Mouse (Mus musculus): Measurements from ENCODE around the gene Ankrd17. TPM values are rescaled to one million over a fixed set of nuclear protein-coding genes. Genes with fewer than 3 reads are reported as not detected.

The Ankrd17 gene
- polyA plus RNA-seq, 1 experiment from 2014 or later = 79.5 TPM

DNA sequence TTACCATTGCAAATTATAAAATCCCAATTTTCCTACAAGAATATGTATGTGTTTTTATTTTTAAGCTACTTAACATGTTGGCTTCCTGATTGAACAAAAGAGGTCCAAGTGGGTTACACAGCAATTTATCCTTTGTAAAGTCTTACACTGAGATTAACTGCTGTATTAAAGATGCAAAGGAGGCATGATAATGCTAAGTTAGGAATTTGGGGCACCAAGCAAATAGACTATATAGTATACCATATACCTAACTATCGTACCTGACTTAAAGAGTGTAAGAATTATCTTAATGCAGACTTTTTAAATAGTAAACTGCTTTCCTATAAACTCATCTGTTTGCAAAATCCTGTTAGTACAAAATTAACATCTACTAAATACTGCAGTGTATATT lies 26.4 kb downstream of the Ankrd17 start:
- CTCF ChIA-PET = interaction anchor here (0.6 to 6.9 kb wide), 6 partner anchors 11 to 32 kb away, joined by 3 to 41 read pairs (median 3); no protein-coding TSS in a partner anchor
- no peak for DNase-seq (ENCODE audit: low read depth, low spot score)
- in situ Hi-C loops (cut with MboI; ENCODE audit: low pct_unique_long_range_greater_than_20kb) = no loop called here
- POLR2A ChIA-PET = interaction anchor here (0.6 kb wide), 1 partner anchor 32 kb away, joined by 9 read pairs; no protein-coding TSS in a partner anchor
- TF ChIP-seq CTCF (IDR thresholded peaks at IDR 0.05) = no peak
- H3K27me3 ChIP-seq = no peaks in the 10 kb centered on the region
- ATAC-seq = peak; percentile 23

DNA sequence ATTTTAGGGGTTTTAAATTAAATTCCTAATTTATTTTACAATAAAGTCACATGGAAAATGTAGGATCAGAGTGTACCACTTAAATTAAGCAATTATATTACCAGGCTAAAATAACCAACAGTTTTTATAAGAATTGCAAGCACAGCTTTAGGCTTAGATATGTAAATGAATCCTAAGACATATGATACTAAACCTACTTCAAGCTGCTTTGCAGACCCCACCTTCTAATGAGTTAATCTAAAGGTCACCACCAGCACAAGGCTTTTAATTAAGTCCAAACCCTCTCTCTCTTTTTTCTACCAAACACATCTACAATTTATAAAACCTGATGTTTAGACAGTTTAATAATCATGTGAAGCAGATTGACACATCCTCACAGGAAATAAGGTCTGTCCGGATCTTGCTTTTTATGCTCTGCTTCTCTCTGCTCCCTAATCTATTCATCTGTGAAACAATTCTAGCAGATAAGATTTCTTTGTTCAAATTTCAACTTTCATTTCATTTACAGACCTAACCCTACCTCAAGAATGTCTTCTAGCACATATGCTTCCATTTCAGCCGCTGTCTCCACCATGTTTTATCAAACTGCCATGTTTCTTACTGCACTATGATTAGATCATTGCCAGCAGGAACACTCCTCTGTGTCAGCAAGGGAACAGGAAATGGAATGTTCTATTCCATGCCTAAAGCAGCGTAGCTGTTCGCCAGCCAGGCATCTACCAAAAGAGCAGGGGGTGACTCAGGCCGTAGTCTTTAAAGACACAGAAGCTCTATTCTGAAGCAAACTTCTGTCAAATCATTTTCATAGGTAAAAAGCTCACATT lies 27.0 kb downstream of the Ankrd17 start:
- DNase-seq (ENCODE audit: low read depth, low spot score) = peak; percentile 50
- no peaks in the 10 kb centered on the region for H3K27me3 ChIP-seq
- in situ Hi-C loops (cut with MboI; ENCODE audit: low pct_unique_long_range_greater_than_20kb) = no loop called here
- ChIA-PET POLR2A (interaction anchor here (0.6 kb wide), 1 partner anchor 31 kb away, joined by 9 read pairs; no protein-coding TSS in a partner anchor), CTCF (interaction anchor here (0.6 to 6.9 kb wide), 6 partner anchors 10 to 32 kb away, joined by 3 to 41 read pairs (median 3); no protein-coding TSS in a partner anchor)
- peak; percentile 100 for ATAC-seq
- TF ChIP-seq CTCF (IDR thresholded peaks at IDR 0.05) = no peak

- DNase-seq (ENCODE audit: low read depth, low spot score) (no peak), ATAC-seq (no peak)
- no peaks in the 10 kb centered on the region for H3K27me3 ChIP-seq
- TF ChIP-seq CTCF (IDR thresholded peaks at IDR 0.05) = no peak
- ChIA-PET CTCF (interaction anchor here (1.5 kb wide), 1 partner anchor 31 kb away, joined by 3 read pairs; no protein-coding TSS in a partner anchor), POLR2A (no interaction called here)
- in situ Hi-C loops (cut with MboI; ENCODE audit: low pct_unique_long_range_greater_than_20kb) = no loop called here
Measured at GRCm38 (mm10) chr5:90338177-90339091, 27.9 kb downstream of the Ankrd17 start.

DNA sequence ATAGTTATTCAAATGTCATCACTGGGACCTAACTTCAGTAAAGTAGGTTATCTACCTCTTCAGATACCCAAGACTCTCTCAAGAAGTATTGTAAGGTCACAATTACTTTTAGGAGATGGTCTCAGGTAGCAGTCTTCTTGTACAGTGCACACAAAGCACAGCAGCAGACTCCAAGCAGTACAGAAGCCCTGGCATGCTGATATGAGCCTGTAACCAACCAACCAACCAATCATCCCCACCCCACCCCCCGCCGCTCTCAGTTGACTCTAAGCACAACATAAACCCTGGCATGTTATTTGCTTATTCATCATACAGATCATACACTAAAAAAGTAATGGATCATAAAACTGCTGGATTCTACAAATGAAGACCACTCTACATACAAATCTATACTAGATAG lies 33.9 kb downstream of the Ankrd17 start:
- H3K27me3 ChIP-seq = no peaks in the 10 kb centered on the region
- ATAC-seq (no peak), DNase-seq (ENCODE audit: low read depth, low spot score) (no peak)
- in situ Hi-C loops (cut with MboI; ENCODE audit: low pct_unique_long_range_greater_than_20kb) = no loop called here
- CTCF ChIA-PET = interaction anchor here (1.2 kb wide), 1 partner anchor 14 kb away, joined by 3 read pairs; no protein-coding TSS in a partner anchor
- no peak for TF ChIP-seq CTCF (IDR thresholded peaks at IDR 0.05)
- POLR2A ChIA-PET = no interaction called here

DNA sequence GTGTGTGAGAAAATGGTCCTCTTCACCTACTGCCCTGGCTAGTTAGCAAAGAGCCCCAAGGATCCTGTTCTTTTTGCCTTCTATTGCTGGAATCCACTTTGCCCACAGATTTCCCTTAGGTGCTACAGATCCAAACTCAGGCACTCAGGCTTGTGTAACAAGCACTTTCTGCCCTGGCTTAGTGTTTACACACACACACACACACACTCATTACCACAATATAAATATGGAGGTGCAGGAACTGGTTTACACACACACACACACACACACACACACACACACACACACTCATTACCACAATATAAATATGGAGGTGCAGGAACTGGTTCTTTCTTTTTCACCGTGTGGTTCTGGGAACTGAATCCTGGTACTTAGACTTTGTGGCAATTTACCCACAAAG lies 35.3 kb downstream of the Ankrd17 start:
- TF ChIP-seq CTCF (IDR thresholded peaks at IDR 0.05) = no peak
- ATAC-seq = no peak
- DNase-seq (ENCODE audit: low read depth, low spot score) = no peak
- CTCF ChIA-PET = interaction anchor here (1.2 to 1.4 kb wide), 2 partner anchors 16 to 33 kb away, joined by 3 read pairs; no protein-coding TSS in a partner anchor
- in situ Hi-C loops (cut with MboI; ENCODE audit: low pct_unique_long_range_greater_than_20kb) = no loop called here
- H3K27me3 ChIP-seq = no peaks in the 10 kb centered on the region
- POLR2A ChIA-PET = no interaction called here

DNA sequence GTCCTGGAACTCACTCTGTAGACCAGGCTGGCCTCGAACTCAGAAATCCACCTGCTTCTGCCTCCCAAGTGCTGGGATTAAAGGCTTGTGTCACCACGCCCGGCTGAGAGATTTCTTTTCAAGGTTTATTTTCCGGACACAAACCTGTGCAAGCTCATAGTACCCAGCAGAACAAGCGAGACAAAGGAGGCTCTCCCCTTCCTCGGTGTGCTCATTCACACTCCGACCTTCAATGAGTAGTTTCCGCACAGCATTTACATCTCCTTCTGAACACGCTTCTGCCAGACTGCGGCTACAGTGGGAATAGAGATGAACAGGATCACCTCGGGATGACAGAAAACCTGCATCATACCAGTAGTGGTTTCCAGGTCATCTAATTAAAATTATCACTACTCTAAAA lies 68.0 kb downstream of the Ankrd17 start:
- DNase-seq (ENCODE audit: low read depth, low spot score) (no peak), ATAC-seq (no peak)
- CTCF ChIA-PET = no interaction called here
- POLR2A ChIA-PET = no interaction called here
- H3K27me3 ChIP-seq = no peaks in the 10 kb centered on the region
- in situ Hi-C loops (cut with MboI; ENCODE audit: low pct_unique_long_range_greater_than_20kb) = no loop called here
- TF ChIP-seq CTCF (IDR thresholded peaks at IDR 0.05) = no peak

DNA sequence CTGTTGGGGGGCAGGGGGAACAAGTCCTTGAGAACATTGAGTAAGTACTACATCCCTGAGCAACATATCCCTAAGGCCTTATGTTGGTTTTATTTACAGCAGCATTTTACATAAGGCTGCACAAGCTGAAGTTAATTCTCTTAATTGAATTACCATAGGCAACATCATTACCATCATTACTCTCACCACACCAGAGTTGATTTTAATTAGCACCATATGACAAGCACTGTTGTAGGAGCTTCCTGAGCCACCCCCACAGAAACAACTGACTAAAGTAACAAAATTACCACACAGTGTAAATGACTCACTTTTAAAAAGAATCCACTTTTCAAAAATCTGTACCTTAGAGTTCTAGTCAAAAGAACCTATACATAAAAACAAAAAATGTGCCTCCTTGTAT lies 76.5 kb downstream of the Ankrd17 start:
- ATAC-seq = no peak
- in situ Hi-C loops (cut with MboI; ENCODE audit: low pct_unique_long_range_greater_than_20kb) = no loop called here
- CTCF ChIA-PET = interaction anchor here (1.3 to 4.8 kb wide), 3 partner anchors 10 to 74 kb away, joined by 3 to 44 read pairs (median 13); no protein-coding TSS in a partner anchor
- H3K27me3 ChIP-seq = no peaks in the 10 kb centered on the region
- POLR2A ChIA-PET = no interaction called here
- DNase-seq (ENCODE audit: low read depth, low spot score) = no peak
- no peak for TF ChIP-seq CTCF (IDR thresholded peaks at IDR 0.05)

DNA sequence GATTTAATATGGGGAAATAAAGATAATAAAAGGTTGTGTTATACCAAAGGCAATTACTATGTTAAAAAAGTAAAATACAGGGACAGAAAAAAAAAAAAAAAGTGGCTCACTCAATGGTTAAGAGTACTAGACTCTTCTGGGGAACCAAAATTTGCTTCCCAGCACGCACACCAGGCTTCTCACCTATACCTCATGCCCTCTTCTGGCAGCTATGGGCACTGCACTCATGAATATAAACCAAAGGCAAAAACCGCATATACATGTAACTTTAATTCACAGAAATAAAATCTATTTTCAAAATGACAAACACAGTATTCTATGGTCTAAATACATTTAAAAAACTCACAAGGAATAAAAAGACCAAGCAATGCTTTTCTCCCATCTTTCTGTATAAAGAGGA lies 79.8 kb downstream of the Ankrd17 start:
- POLR2A ChIA-PET = interaction anchor here (0.8 to 1.5 kb wide), 2 partner anchors 16 to 18 kb away, joined by 3 to 5 read pairs; no protein-coding TSS in a partner anchor
- in situ Hi-C loops (cut with MboI; ENCODE audit: low pct_unique_long_range_greater_than_20kb) = no loop called here
- no peaks in the 10 kb centered on the region for H3K27me3 ChIP-seq
- CTCF ChIA-PET = interaction anchor here (1.5 to 4.8 kb wide), 4 partner anchors 9 to 77 kb away, joined by 4 to 44 read pairs (median 10); no protein-coding TSS in a partner anchor
- DNase-seq (ENCODE audit: low read depth, low spot score) (peak; percentile 6), ATAC-seq (no peak)
- peak; percentile 77 for TF ChIP-seq CTCF (IDR thresholded peaks at IDR 0.05)

GRCm38 (mm10) chr5:90280061-90280460 lies 86.3 kb downstream of the Ankrd17 start:
- ChIA-PET POLR2A (no interaction called here), CTCF (interaction anchor here (0.7 to 2.4 kb wide), 5 partner anchors 10 to 84 kb away, joined by 3 to 9 read pairs (median 5); no protein-coding TSS in a partner anchor)
- H3K27me3 ChIP-seq = no peaks in the 10 kb centered on the region
- no peak for TF ChIP-seq CTCF (IDR thresholded peaks at IDR 0.05)
- ATAC-seq (no peak), DNase-seq (ENCODE audit: low read depth, low spot score) (no peak)
- in situ Hi-C loops (cut with MboI; ENCODE audit: low pct_unique_long_range_greater_than_20kb) = no loop called here

DNA sequence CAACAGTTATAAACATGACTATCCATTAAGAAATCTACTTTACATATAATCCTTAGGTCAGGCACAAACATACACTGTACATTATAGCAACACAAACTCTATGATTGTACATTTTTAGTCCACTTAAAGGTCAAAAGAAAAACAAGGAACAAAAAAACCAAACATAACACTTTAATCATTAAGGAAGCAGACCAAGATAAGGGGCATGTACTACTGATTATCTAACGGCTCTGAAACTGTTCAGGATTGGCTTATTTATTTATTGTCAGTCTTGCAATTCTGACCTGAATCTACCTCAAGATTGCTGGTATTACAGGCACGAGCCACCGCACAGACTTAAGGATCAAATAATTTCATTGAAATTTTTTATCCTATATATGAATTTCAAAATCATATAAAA lies 87.0 kb downstream of the Ankrd17 start:
- ATAC-seq (no peak), DNase-seq (ENCODE audit: low read depth, low spot score) (no peak)
- TF ChIP-seq CTCF (IDR thresholded peaks at IDR 0.05) = no peak
- no peaks in the 10 kb centered on the region for H3K27me3 ChIP-seq
- CTCF ChIA-PET = interaction anchor here (0.8 to 2.4 kb wide), 4 partner anchors 9 to 85 kb away, joined by 3 to 9 read pairs (median 6); no protein-coding TSS in a partner anchor
- POLR2A ChIA-PET = no interaction called here
- in situ Hi-C loops (cut with MboI; ENCODE audit: low pct_unique_long_range_greater_than_20kb) = no loop called here

Data from Patski (cell line).